Mouse (Mus musculus): ENCODE measurements around the gene Olfr670. TPM values are rescaled to one million over a fixed set of nuclear protein-coding genes. Genes with fewer than 3 reads are reported as not detected.
"Not testable (repeated sequence)": the region's sequence is repeated elsewhere in the genome, so short reads cannot be mapped to it uniquely, and the experiment has no call there.

Olfr670 gene
- polyA plus RNA-seq (2015; fragmentation: Nextera tagmentation; extraction: Ambion mirVana): not detected in 2 replicates

DNA sequence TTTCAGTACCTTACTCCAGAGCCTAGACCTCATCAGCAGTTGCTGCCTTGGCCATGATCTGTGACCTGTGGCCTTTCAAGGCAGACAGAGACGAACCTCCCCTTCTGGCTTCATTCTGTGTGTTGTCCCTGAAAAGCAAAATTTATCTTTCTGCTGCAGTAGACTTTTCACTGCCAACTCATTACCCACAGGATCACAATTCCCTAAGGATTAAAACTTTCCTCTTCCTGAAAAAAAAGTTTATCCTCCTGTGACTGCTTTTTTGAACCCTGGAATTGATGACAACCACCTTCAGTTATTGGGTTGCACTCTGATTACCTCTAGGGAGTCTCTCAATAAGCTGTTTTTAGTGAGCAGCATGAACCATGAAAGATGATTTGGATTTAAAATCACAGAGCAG is at the start of gene Olfr670:
Gene Olfr670 (minus strand): TSS at position 101 of the 400 bp plus-strand sequence.
- H3K9ac ChIP-seq: no peak within 1 kb of the TSS
- no peaks in the 10 kb centered on the region for H3K36me3 ChIP-seq
- no peak within 1 kb of the TSS for H3K4me2 ChIP-seq (replicated peaks)
- 55% methylated on average over 1 of the region's 1 CpGs for WGBS
- H3K27me3 ChIP-seq: no peaks in the 10 kb centered on the region
- H3K4me3 ChIP-seq: no peak within 1 kb of the TSS
- ATAC-seq (ENCODE audit: low FRiP score, low read depth): no peak
- no peaks in the 10 kb centered on the region for H3K4me1 ChIP-seq
- no peak within 1 kb of the TSS for H3K27ac ChIP-seq
- H3K9me3 ChIP-seq: no peaks in the 10 kb centered on the region

DNA sequence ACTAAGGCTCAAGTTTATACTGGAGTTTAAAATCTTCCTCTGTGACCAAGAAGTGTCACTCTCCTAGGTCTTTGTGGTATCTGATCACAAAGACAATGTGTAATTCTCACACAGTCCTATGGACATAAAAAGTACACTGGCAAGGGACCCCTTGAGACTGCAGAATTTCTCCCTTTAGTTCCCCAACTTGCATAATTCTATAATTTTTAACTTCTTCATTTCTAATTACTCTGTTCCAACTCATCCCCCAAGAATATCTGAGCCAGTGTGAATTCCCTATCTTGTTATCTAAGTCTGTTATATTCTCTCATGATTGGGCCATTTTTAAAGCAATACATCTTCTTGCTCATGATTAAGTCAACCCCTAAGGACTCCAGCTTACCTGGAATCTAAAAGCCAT is 39.5 kb upstream of the Olfr670 start, which contains the start of gene Olfr672:
Gene Olfr672 (minus strand): TSS at position 101 of the 400 bp plus-strand sequence.
- no peak within 1 kb of the TSS for H3K27ac ChIP-seq
- no peaks in the 10 kb centered on the region for H3K36me3 ChIP-seq
- no peaks in the 10 kb centered on the region for H3K4me1 ChIP-seq
- ATAC-seq (ENCODE audit: low FRiP score, low read depth): no peak
- H3K9ac ChIP-seq: no peak within 1 kb of the TSS
- H3K4me3 ChIP-seq: no peak within 1 kb of the TSS
- H3K27me3 ChIP-seq: no peaks in the 10 kb centered on the region
- no peak within 1 kb of the TSS for H3K4me2 ChIP-seq (replicated peaks)
- H3K9me3 ChIP-seq: no peaks in the 10 kb centered on the region

DNA sequence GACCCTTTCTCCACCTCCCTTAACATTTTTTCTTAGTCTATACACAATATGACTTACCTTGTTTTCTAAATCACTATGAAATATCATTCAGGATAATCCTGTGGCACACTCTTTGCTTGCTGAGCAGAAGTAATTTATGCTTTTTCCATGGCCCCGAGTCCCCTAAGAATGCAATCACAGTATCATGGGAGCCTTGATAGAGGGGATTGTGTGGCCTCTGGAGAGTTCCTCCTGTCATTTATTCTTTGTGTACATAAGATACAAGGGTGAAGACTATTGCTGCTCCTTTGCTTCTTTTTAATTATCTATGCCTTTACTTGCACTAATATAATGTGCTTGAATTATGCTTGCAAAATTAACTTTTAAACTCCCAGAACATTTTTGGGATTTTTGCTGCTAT is 16.6 kb upstream of the Olfr670 start, which contains the start of gene Olfr671:
Gene Olfr671 (minus strand): TSS at position 101 of the 400 bp plus-strand sequence.
- Histone ChIP-seq H3K36me3 (no peaks in the 10 kb centered on the region), H3K27me3 (no peaks in the 10 kb centered on the region), H3K4me1 (no peaks in the 10 kb centered on the region), H3K27ac (no peak within 1 kb of the TSS), H3K9ac (no peak within 1 kb of the TSS), H3K4me2 (replicated peaks) (no peak within 1 kb of the TSS), H3K9me3 (peaks cover 7% of the 10 kb centered on the region; the same call in 1 of the 2 replicates), H3K4me3 (no peak within 1 kb of the TSS)
- 82% methylated on average over 1 of the region's 1 CpGs for WGBS
- ATAC-seq (ENCODE audit: low FRiP score, low read depth): no peak

DNA sequence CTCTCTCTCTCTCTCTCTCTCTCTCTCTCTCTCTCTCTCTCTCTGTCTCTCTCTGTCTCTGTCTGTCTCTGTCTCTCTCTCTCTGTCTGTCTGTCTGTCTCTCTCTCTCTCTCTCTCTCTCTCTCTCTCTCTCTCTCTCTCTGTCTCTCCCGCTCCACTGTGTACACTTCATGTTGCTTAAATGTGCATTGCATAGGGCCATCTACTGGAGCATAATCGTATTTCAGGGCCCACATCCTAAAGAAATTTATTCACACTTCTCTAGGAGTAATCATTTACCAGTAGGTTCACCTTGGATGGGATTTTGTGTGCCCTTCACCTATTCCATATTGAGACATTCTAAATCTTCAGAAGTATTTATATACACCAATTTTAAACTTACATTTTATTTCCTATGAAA is 10.1 kb upstream of the Olfr670 start:
- H3K36me3 ChIP-seq; H3K4me3 ChIP-seq; H3K9ac ChIP-seq; H3K27me3 ChIP-seq; H3K4me2 ChIP-seq (replicated peaks); H3K27ac ChIP-seq; H3K4me1 ChIP-seq; H3K9me3 ChIP-seq; ATAC-seq (ENCODE audit: low FRiP score, low read depth): not testable (repeated sequence)
- 67% methylated on average over 2 of the region's 2 CpGs for WGBS

DNA sequence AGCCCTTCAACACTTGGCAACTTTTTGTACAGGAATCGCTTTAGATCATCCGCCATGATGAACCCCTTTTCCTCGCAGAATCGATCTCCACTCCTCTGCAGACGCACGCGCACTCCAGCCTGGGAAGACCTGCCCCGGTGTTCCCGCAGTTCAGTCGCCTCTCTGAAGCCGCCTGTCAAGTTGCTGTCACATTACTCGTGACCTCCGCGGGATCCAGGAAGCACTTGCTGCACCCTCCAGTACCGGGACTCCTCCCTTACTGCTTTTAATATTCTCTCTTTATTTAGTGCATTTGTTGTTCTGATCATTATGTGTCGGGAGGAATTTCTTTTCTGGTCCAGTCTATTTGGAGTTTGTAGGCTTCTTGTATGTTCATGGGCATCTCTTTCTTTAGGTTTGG is 12.2 kb downstream of the Olfr670 start:
- H3K4me1 ChIP-seq; H3K4me3 ChIP-seq; ATAC-seq (ENCODE audit: low FRiP score, low read depth); H3K4me2 ChIP-seq (replicated peaks); H3K9me3 ChIP-seq; H3K36me3 ChIP-seq; H3K27me3 ChIP-seq; H3K9ac ChIP-seq; H3K27ac ChIP-seq: not testable (repeated sequence)
- 94% methylated on average over 16 of the region's 16 CpGs for WGBS

DNA sequence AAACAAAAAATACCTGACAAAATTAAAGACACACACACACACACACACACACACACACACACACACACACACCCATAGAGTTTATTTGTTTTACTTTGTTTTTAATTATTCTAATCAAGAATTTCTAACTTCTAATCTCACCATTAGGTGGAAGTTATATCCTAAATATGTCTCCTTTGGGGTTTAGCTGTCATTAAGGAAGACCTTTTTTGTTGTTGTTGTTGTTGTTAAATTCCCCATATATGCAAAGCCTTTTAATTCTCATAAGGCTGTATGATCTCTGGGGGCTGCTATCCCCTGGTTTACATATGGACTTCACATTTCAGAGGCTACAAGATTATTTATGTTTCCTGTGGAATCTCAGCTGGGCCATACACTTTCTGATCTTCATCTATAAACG is 28.5 kb downstream of the Olfr670 start, which contains the start of gene Olfr669:
Gene Olfr669 (plus strand): TSS at position 301 of the 400 bp plus-strand sequence.
- WGBS: 84% methylated on average over 1 of the region's 1 CpGs
- no peak within 1 kb of the TSS for H3K4me2 ChIP-seq (replicated peaks)
- no peak within 1 kb of the TSS for H3K9ac ChIP-seq

DNA sequence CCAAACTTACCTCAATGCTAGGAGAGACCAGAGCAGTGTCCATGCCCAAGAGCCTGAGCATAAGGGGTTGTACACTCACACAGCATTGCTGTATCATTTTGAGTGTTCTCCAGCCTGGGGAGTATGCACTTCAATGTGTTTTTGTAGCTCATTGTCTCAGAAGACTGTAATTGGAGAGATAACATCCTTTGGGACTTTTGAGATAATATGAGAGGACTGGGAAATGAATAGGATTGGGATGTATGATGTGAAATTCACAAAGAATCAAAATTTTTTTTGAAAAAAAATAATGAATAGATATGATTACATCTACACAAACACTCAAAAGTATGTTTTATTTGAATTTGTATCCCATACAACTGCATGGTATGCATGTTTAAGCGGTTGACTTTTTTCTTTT is 34.5 kb downstream of the Olfr670 start, which contains the start of gene Olfr668:
Gene Olfr668 (minus strand): TSS at position 101 of the 400 bp plus-strand sequence.
- Histone ChIP-seq H3K9ac (no peak within 1 kb of the TSS), H3K4me3 (no peak within 1 kb of the TSS), H3K4me1 (no peaks in the 10 kb centered on the region), H3K4me2 (replicated peaks) (no peak within 1 kb of the TSS), H3K9me3 (no peaks in the 10 kb centered on the region), H3K27ac (no peak within 1 kb of the TSS), H3K27me3 (no peaks in the 10 kb centered on the region), H3K36me3 (no peaks in the 10 kb centered on the region)
- WGBS: 74% methylated on average over 1 of the region's 1 CpGs
- ATAC-seq (ENCODE audit: low FRiP score, low read depth): no peak

More for the DNA sequence above, 28.5 kb downstream of the Olfr670 start, which contains the start of gene Olfr669:
- no peaks in the 10 kb centered on the region for H3K27me3 ChIP-seq
- H3K4me3 ChIP-seq: no peak within 1 kb of the TSS
- no peak for ATAC-seq (ENCODE audit: low FRiP score, low read depth)
- H3K9me3 ChIP-seq: no peaks in the 10 kb centered on the region
- no peak within 1 kb of the TSS for H3K27ac ChIP-seq
- no peaks in the 10 kb centered on the region for H3K36me3 ChIP-seq
- H3K4me1 ChIP-seq: no peaks in the 10 kb centered on the region

DNA sequence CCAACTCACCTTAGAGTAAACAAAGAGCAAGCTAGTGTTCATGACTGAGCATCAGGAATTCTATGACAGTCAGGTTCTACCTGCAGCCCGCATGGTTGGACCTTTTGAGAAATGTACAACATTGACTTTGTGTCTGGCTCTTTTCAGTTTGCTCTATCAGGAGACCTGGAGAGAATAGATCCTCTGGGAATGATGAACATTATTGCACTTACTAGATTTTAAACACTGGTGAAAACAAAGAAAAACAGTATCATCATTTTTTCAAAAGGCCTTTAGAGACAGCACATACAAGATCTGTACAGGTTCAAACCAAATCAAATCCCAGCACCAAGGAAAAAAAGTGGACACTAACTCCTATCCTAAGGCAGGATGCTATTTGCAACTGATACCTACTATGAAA is 41.0 kb downstream of the Olfr670 start, which contains the start of gene Olfr667:
Gene Olfr667 (minus strand): TSS at position 101 of the 400 bp plus-strand sequence.
- 90% methylated on average over 1 of the region's 1 CpGs for WGBS
- Histone ChIP-seq H3K9ac (no peak within 1 kb of the TSS), H3K27ac (no peak within 1 kb of the TSS), H3K4me3 (no peak within 1 kb of the TSS), H3K4me1 (no peaks in the 10 kb centered on the region), H3K27me3 (no peaks in the 10 kb centered on the region), H3K4me2 (replicated peaks) (no peak within 1 kb of the TSS), H3K36me3 (no peaks in the 10 kb centered on the region), H3K9me3 (no peaks in the 10 kb centered on the region)
- no peak for ATAC-seq (ENCODE audit: low FRiP score, low read depth)

Other genes starting within 250 kb of the Olfr670 start
- not detected in 2 replicates for gene Usp17le, start 185.2 kb downstream of the Olfr670 start, polyA plus RNA-seq (2015; fragmentation: Nextera tagmentation; extraction: Ambion mirVana)
- gene Usp17lb, start 120.0 kb downstream of the Olfr670 start, polyA plus RNA-seq (2015; fragmentation: Nextera tagmentation; extraction: Ambion mirVana): not detected in 2 replicates
- not detected in 2 replicates for gene Usp17la, start 105.6 kb downstream of the Olfr670 start, polyA plus RNA-seq (2015; fragmentation: Nextera tagmentation; extraction: Ambion mirVana)
- gene Olfr665, start 84.6 kb downstream of the Olfr670 start, polyA plus RNA-seq (2015; fragmentation: Nextera tagmentation; extraction: Ambion mirVana): not detected in 2 replicates
- not detected in 2 replicates for gene Olfr666, start 66.7 kb downstream of the Olfr670 start, polyA plus RNA-seq (2015; fragmentation: Nextera tagmentation; extraction: Ambion mirVana)
- gene Olfr667, start 41.1 kb downstream of the Olfr670 start, polyA plus RNA-seq (2015; fragmentation: Nextera tagmentation; extraction: Ambion mirVana): not detected in 2 replicates
- not detected in 2 replicates for gene Olfr668, start 34.6 kb downstream of the Olfr670 start, polyA plus RNA-seq (2015; fragmentation: Nextera tagmentation; extraction: Ambion mirVana)
- not detected in 2 replicates for gene Olfr669, start 28.4 kb downstream of the Olfr670 start, polyA plus RNA-seq (2015; fragmentation: Nextera tagmentation; extraction: Ambion mirVana)
- not detected in 2 replicates for gene Olfr671, start 16.5 kb upstream of the Olfr670 start, polyA plus RNA-seq (2015; fragmentation: Nextera tagmentation; extraction: Ambion mirVana)
- not detected in 2 replicates for gene Olfr672, start 39.4 kb upstream of the Olfr670 start, polyA plus RNA-seq (2015; fragmentation: Nextera tagmentation; extraction: Ambion mirVana)
- not detected in 2 replicates for gene Olfr675, start 65.8 kb upstream of the Olfr670 start, polyA plus RNA-seq (2015; fragmentation: Nextera tagmentation; extraction: Ambion mirVana)
- not detected in 2 replicates for gene Olfr676, start 70.1 kb upstream of the Olfr670 start, polyA plus RNA-seq (2015; fragmentation: Nextera tagmentation; extraction: Ambion mirVana)
- gene Olfr677, start 88.8 kb upstream of the Olfr670 start, polyA plus RNA-seq (2015; fragmentation: Nextera tagmentation; extraction: Ambion mirVana): not detected in 2 replicates
- gene Olfr678, start 101.9 kb upstream of the Olfr670 start, polyA plus RNA-seq (2015; fragmentation: Nextera tagmentation; extraction: Ambion mirVana): not detected in 2 replicates
- not detected in 2 replicates for gene Olfr679, start 118.6 kb upstream of the Olfr670 start, polyA plus RNA-seq (2015; fragmentation: Nextera tagmentation; extraction: Ambion mirVana)
- not detected in 2 replicates for gene Olfr680-ps1, start 130.2 kb upstream of the Olfr670 start, polyA plus RNA-seq (2015; fragmentation: Nextera tagmentation; extraction: Ambion mirVana)
- not detected in 2 replicates for gene Olfr681, start 154.2 kb upstream of the Olfr670 start, polyA plus RNA-seq (2015; fragmentation: Nextera tagmentation; extraction: Ambion mirVana)
- gene Olfr683, start 184.4 kb upstream of the Olfr670 start, polyA plus RNA-seq (2015; fragmentation: Nextera tagmentation; extraction: Ambion mirVana): not detected in 2 replicates
- not detected in 2 replicates for gene Olfr684, start 201.0 kb upstream of the Olfr670 start, polyA plus RNA-seq (2015; fragmentation: Nextera tagmentation; extraction: Ambion mirVana)
- gene Olfr685, start 223.4 kb upstream of the Olfr670 start, polyA plus RNA-seq (2015; fragmentation: Nextera tagmentation; extraction: Ambion mirVana): not detected in 2 replicates
- not detected in 2 replicates for gene Olfr686, start 244.9 kb upstream of the Olfr670 start, polyA plus RNA-seq (2015; fragmentation: Nextera tagmentation; extraction: Ambion mirVana)

All from limb, embryonic 13.5 days (tissue).